ENCODE assay signal across 9 mouse cellular contexts in the genomic region with DNA sequence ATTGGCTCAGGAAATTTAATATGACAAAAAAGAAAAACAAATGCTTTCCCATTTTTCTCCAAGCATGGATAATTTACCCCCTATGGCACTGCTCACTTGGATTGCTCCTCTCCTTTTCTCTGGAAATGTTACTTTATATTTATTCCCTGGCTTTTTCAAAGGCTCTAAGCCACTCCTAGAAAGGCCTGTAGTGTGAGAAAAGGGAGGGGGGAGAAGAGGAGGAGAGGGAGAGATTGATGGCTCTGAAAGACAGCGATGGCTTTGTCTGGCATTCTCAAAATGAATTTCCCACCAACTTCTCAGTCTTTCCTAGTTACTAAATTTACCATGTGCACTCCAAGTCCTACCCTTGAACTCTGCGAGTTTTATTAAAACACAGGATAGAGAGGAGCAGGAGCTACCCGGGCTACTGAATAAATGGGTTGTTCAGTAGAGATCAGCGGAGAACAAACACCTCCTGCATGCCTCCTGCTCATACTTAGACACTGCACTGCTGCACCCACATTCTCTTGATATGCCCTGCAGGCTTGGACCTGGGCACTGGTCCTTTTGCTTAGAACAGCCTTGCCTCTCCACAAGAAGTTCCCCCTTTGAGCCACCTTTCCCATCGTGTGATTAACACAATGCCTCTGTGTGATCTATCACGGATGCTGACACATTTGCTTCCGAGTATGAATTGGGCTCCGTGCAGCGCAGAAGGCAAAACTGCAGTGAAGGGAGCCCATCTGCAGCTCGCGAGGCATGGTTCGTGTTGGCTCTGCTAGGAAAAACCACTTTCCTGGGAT.
DNase-seq lines count a peak whose midpoint lies in the region; ATAC-seq lines count a peak whose summit lies in the region.
"Had no signal": no experiment of that assay in that cellular context is flagged by ENCODE, and none has a peak within 500 bp of the region (broad histone marks: within the 10 kb centered on the region; RNA-seq: fewer than 3 reads in every experiment).

No protein-coding gene starts in this region.

- intact Hi-C loops in heart, postnatal 14 days (cut with DNase I): no loop called here

- no peaks in the 10 kb centered on the region for H3K9me3 ChIP-seq in forebrain, embryonic 13.5 days (replicated peaks)
- H3K9me3 ChIP-seq in forebrain, embryonic 12.5 days: no peaks in the 10 kb centered on the region
- no peaks in the 10 kb centered on the region for H3K9me3 ChIP-seq in forebrain, embryonic 16.5 days (ENCODE audit: control insufficient read depth, low read length)
- no peaks in the 10 kb centered on the region for H3K9me3 ChIP-seq in neural tube, embryonic 15.5 days (replicated peaks)
- H3K9me3 ChIP-seq: heart, embryonic 13.5 days had no signal

- H3K27me3 ChIP-seq in forebrain, embryonic 13.5 days: no peaks in the 10 kb centered on the region
- no peaks in the 10 kb centered on the region for H3K27me3 ChIP-seq in forebrain, embryonic 12.5 days
- H3K27me3 ChIP-seq in forebrain, embryonic 16.5 days (replicated peaks; ENCODE audit: control insufficient read depth, insufficient read depth, low read length): no peaks in the 10 kb centered on the region
- no peaks in the 10 kb centered on the region for H3K27me3 ChIP-seq in neural tube, embryonic 15.5 days (replicated peaks)
- H3K27me3 ChIP-seq: heart, embryonic 13.5 days had no signal

- peaks cover 14% of the 10 kb centered on the region for H3K4me1 ChIP-seq in forebrain, embryonic 13.5 days
- H3K4me1 ChIP-seq in forebrain, embryonic 12.5 days: peaks cover 6% of the 10 kb centered on the region
- H3K4me1 ChIP-seq in forebrain, embryonic 16.5 days (replicated peaks; ENCODE audit: control insufficient read depth, insufficient read depth, low read length): peaks cover 4% of the 10 kb centered on the region
- H3K4me1 ChIP-seq in neural tube, embryonic 15.5 days: no peaks in the 10 kb centered on the region
- H3K4me1 ChIP-seq: heart, embryonic 13.5 days had no signal

- peak overlapping the region; percentile 22; the same call in 1 of the 2 replicates for H3K4me2 ChIP-seq in forebrain, embryonic 13.5 days
- H3K4me2 ChIP-seq in forebrain, embryonic 12.5 days: no peak overlapping the region; the same call in 1 of the 2 replicates
- H3K4me2 ChIP-seq in forebrain, embryonic 16.5 days (ENCODE audit: low read length): peak overlapping the region; percentile 43
- H3K4me2 ChIP-seq in neural tube, embryonic 15.5 days: peak overlapping the region; percentile 49
- H3K4me2 ChIP-seq: heart, embryonic 13.5 days had no signal

- no peak overlapping the region for H3K4me3 ChIP-seq in forebrain, embryonic 13.5 days
- no peak overlapping the region for H3K4me3 ChIP-seq in forebrain, embryonic 12.5 days (replicated peaks)
- peak overlapping the region; percentile 19; the same call in 1 of the 2 replicates for H3K4me3 ChIP-seq in forebrain, embryonic 16.5 days (replicated peaks; ENCODE audit: low read length)
- H3K4me3 ChIP-seq in neural tube, embryonic 15.5 days (replicated peaks): peak overlapping the region; percentile 25
- H3K4me3 ChIP-seq: heart, embryonic 13.5 days had no signal

- ATAC-seq in forebrain, embryonic 13.5 days: peak; percentile 81
- ATAC-seq in forebrain, embryonic 12.5 days (ENCODE audit: low FRiP score): no peak; the same call in 1 of the 2 replicates
- ATAC-seq in forebrain, embryonic 16.5 days: peak; percentile 83
- ATAC-seq in neural tube, embryonic 15.5 days (ENCODE audit: low FRiP score): peak; percentile 78

- H3K9ac ChIP-seq in forebrain, embryonic 13.5 days: no peak overlapping the region
- no peak overlapping the region for H3K9ac ChIP-seq in forebrain, embryonic 12.5 days
- H3K9ac ChIP-seq in forebrain, embryonic 16.5 days (replicated peaks; ENCODE audit: low read depth, low read length): peak overlapping the region; percentile 35; the same call in 1 of the 2 replicates
- H3K9ac ChIP-seq in neural tube, embryonic 15.5 days (replicated peaks): no peak overlapping the region
- H3K9ac ChIP-seq: heart, embryonic 13.5 days had no signal

- 48% methylated on average over 12 of the region's 12 CpGs for WGBS in forebrain, embryonic 13.5 days
- WGBS in forebrain, embryonic 12.5 days: 57% methylated on average over 12 of the region's 12 CpGs
- 39% methylated on average over 12 of the region's 12 CpGs for WGBS in forebrain, embryonic 16.5 days
- WGBS in neural tube, embryonic 15.5 days: 28% methylated on average over 12 of the region's 12 CpGs

- DNase-seq in layer of hippocampus, postnatal 25 days (ENCODE audit: extremely low spot score in 1 of 2, low spot score in 1 of 2): peak; percentile 12 to 17
- DNase-seq in heart, postnatal 14 days: no peak
- DNase-seq in heart, adult 11 months: no peak
- no peak for DNase-seq in ovary, postnatal 10 days (ENCODE audit: low spot score)

- H3K36me3 ChIP-seq in forebrain, embryonic 13.5 days (ENCODE audit: poor library complexity, severe bottlenecking): no peaks in the 10 kb centered on the region
- H3K36me3 ChIP-seq in forebrain, embryonic 12.5 days (replicated peaks): no peaks in the 10 kb centered on the region
- H3K36me3 ChIP-seq in forebrain, embryonic 16.5 days (ENCODE audit: control insufficient read depth, insufficient read depth): no peaks in the 10 kb centered on the region
- no peaks in the 10 kb centered on the region for H3K36me3 ChIP-seq in neural tube, embryonic 15.5 days
- H3K36me3 ChIP-seq: heart, embryonic 13.5 days had no signal

- H3K27ac ChIP-seq in forebrain, embryonic 13.5 days: peak overlapping the region; percentile 48; the same call in 1 of the 2 replicates
- H3K27ac ChIP-seq in forebrain, embryonic 12.5 days: no peak overlapping the region
- peak overlapping the region; percentile 66 for H3K27ac ChIP-seq in forebrain, embryonic 16.5 days (ENCODE audit: low read length)
- peak overlapping the region; percentile 65 for H3K27ac ChIP-seq in neural tube, embryonic 15.5 days (replicated peaks)
- H3K27ac ChIP-seq: heart, embryonic 13.5 days had no signal

Comparison
In these comparisons a context has a peak if more than half of its experiments do, and no peak if none do; other contexts are left out.
1. H3K4me3 ChIP-seq: peak in forebrain, embryonic 16.5 days (single experiment) and neural tube, embryonic 15.5 days (single experiment); none in forebrain, embryonic 13.5 days (single experiment) and forebrain, embryonic 12.5 days (single experiment).
2. DNase-seq: peak in layer of hippocampus, postnatal 25 days (2 of 2); none in heart, postnatal 14 days (0 of 2), heart, adult 11 months (single experiment) and ovary, postnatal 10 days (single experiment).